Mouse (Mus musculus): ENCODE data around the gene Tiam2. TPM values are rescaled to one million over a fixed set of nuclear protein-coding genes. Genes with fewer than 3 reads are reported as not detected.

Gene Tiam2
- polyA plus RNA-seq, 1 experiment from 2014 or later, result 0.06 TPM

DNA sequence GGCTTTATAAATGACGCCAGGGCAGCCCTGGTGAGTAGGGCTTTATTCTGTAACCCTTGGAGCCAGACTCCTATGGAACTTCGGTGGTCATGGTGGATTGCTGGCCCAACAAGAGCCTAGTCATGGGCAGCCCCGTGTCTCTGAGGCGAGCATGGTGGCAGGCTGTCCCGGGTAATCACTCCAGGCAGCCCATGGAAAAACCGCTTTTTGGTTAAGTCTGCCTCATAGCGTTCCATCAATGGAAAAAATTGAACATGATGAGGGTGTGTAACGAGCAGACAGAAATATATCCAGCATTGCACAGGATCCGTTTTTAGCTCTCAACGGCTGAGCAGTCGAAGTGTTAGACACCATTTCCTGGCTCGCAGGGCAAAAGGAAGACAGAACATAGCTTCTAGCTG lies 70.5 kb downstream of the Tiam2 start:
- WGBS (ENCODE audit: missing documents), result 36% methylated on average over 12 of the region's 12 CpGs
- Histone ChIP-seq H3K27ac (no peak overlapping the region), H3K36me3 (ENCODE audit: inconsistent target) (no peaks in the 10 kb centered on the region), H3K4me3 (ENCODE audit: inconsistent target) (no peak overlapping the region), H3K79me2 (ENCODE audit: inconsistent target) (no peaks in the 10 kb centered on the region)

DNA sequence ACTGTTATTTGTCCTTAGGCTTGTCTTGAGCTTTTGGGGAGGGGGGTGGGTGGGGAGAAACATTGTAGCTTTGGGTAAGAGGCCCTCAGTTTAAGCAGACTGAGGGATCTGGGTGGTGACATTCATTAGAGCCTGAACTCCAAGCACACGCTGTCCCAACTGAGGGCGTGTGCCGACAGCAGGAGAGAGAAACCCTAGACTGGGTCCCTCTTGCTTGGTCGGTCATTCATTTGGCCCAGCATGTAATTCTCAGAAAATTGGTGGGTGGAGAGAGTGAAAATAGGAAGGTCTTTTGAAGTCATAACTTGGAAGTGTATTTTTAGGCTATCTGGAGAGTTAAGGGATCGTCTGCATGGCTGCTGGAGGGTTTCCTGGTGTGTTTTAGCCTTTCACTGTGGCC lies 71.5 kb downstream of the Tiam2 start:
- no peak overlapping the region for H3K4me3 ChIP-seq (ENCODE audit: inconsistent target)
- WGBS (ENCODE audit: missing documents), result 81% methylated on average over 5 of the region's 5 CpGs

DNA sequence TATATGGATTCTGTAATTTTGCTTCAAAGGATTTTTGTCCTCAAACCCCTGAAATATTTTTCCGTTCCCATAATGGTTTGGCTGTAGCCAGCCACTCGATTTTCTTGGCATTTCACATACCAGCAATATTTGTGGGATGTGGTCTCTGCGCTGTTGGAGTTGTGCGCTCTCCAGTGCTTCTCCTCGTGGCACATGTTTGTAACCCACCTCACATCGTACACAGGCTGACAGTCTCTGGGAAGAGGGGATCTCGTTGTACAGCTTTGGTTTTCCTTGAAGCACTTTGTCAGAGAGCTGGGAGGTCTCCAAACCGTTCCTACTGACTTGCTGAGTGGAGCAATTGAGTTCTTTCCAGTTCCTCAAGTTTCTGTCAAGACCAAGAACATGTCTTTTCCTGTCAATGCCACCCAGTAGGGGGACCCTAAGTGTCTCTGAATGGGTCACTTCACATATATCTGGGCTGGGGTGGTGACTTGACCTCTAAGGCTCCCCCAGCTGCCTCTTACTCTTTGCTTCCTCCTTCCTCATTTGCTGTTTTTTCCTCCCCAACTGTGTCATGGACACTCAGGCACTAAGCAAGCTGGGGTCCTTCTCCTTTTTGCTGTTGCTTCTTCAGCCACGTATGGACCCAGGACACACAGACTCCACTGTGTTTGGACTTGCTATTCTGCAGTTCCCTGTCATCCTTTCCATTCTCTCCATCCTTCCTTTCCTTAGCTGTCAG lies 79.1 kb downstream of the Tiam2 start:
- Histone ChIP-seq H3K4me3 (ENCODE audit: inconsistent target) (no peak overlapping the region), H3K27ac (no peak overlapping the region), H3K36me3 (ENCODE audit: inconsistent target) (no peaks in the 10 kb centered on the region), H3K79me2 (ENCODE audit: inconsistent target) (no peaks in the 10 kb centered on the region)
- 74% methylated on average over 9 of the region's 9 CpGs for WGBS (ENCODE audit: missing documents)

More for the DNA sequence above, 71.5 kb downstream of the Tiam2 start:
- no peaks in the 10 kb centered on the region for H3K79me2 ChIP-seq (ENCODE audit: inconsistent target)
- no peak overlapping the region for H3K27ac ChIP-seq
- no peaks in the 10 kb centered on the region for H3K36me3 ChIP-seq (ENCODE audit: inconsistent target)

DNA sequence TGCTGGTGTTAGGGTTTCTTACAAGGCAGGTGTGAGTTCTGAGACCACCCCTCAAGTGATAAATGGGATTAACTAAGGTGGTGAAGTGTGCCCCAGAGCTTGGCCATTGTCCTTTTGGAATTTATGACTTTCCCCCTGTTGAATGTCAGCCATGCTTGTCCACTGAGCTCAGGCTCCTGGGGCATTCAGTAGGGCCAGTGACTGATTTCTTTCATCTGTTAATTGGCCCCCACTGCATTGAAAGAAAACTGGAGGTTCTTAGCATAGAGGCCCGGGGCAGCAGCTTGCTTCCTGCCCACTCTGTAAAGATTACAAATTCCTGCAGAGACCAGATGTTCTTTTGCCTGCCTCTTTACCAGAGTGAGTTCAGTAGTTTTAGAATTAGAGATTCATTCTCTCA lies 80.7 kb downstream of the Tiam2 start:
- no peak overlapping the region for H3K4me3 ChIP-seq (ENCODE audit: inconsistent target)
- H3K79me2 ChIP-seq (ENCODE audit: inconsistent target), result no peaks in the 10 kb centered on the region
- H3K36me3 ChIP-seq (ENCODE audit: inconsistent target), result no peaks in the 10 kb centered on the region
- no peak overlapping the region for H3K27ac ChIP-seq
- whole genome bisulfite sequencing (ENCODE audit: missing documents), result 36% methylated on average over 1 of the region's 1 CpGs

DNA sequence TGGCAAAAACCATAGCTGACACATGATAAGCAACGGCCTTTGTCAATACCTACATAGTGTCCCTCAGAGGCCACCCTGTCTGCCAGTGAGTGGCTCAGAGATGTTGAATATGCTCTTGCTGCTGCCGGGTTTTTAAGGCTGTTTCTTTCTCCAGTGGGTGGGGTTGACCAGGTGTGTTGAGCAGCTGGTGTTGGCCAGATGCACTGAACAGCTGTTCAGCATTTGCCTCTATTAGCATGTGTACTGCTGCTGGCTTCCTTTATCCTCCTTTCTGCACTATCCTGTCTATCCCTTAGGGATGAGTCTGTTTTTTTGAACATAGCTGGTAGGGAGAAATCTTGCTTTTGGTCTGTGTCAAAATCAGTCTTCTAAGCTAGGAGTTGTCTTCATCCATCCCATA lies 83.9 kb downstream of the Tiam2 start:
- no peak overlapping the region for H3K4me3 ChIP-seq (ENCODE audit: inconsistent target)
- no peaks in the 10 kb centered on the region for H3K79me2 ChIP-seq (ENCODE audit: inconsistent target)
- H3K36me3 ChIP-seq (ENCODE audit: inconsistent target), result no peaks in the 10 kb centered on the region
- WGBS (ENCODE audit: missing documents), result 91% methylated on average over 2 of the region's 2 CpGs
- no peak overlapping the region for H3K27ac ChIP-seq

DNA sequence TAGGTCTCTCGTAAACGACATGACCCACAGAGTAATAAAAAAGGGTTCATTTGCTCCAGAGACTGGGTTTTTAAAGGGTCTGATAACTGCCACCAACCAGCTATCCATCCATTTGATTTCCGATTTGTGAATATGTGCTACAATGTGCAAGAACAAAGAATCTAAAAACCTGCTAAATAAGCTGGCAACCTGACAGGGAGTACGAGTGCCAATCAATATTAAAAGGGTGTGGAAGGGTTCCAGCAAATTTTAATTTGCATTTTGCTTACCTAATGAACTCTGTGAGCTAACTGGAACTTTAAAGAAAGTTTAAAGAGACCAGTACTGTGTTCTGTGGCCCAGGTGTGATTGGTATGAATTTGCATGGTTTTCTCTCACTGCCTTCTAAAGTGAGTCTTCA lies 86.4 kb downstream of the Tiam2 start:
- H3K79me2 ChIP-seq (ENCODE audit: inconsistent target), result no peaks in the 10 kb centered on the region
- no peak overlapping the region for H3K4me3 ChIP-seq (ENCODE audit: inconsistent target)
- H3K36me3 ChIP-seq (ENCODE audit: inconsistent target), result no peaks in the 10 kb centered on the region
- no peak overlapping the region for H3K27ac ChIP-seq
- 88% methylated on average over 4 of the region's 4 CpGs for WGBS (ENCODE audit: missing documents)

DNA sequence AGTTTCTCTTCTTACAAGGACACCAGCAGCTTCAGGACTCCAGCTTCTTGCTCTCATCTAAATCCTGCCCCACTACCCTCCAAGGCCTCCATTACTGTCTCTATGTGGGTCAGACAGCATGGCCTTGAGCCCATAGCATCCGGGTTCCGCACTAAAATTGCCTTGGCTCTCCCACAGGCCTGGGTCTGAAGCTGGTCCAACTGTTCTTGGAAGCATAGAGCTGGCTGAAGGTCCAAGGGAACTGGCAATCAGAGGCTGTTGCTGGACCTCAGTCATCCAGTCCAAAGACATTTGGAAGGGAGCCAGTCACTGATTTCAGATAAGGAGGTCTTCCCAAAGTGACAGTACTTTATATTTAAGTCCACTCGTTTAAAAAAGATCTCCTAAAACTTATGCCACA lies 89.2 kb downstream of the Tiam2 start:
- no peaks in the 10 kb centered on the region for H3K36me3 ChIP-seq (ENCODE audit: inconsistent target)
- H3K4me3 ChIP-seq (ENCODE audit: inconsistent target), result no peak overlapping the region
- no peak overlapping the region for H3K27ac ChIP-seq
- no peaks in the 10 kb centered on the region for H3K79me2 ChIP-seq (ENCODE audit: inconsistent target)
- WGBS (ENCODE audit: missing documents), result 91% methylated on average over 3 of the region's 3 CpGs

DNA sequence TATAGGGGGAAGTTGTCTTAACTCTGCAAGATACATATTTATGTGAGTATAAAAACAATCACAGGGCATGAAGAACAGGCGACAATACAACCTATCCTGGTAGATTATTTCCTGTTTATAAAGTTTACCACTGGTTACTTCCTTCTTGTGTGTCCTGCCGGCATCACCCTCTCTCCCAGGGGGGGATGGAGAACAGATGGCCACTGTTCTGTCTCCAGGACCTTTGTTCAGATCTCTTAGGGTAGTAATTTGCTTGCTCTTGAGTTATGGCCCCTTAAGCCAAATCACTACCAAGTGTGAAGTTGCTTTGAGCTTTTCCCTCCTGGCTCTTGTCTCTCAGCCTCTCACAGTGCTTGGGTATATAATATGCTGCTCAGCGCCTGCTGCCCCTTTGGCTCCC lies 90.0 kb downstream of the Tiam2 start:
- no peak overlapping the region for H3K27ac ChIP-seq
- H3K79me2 ChIP-seq (ENCODE audit: inconsistent target), result no peaks in the 10 kb centered on the region
- 56% methylated on average over 3 of the region's 3 CpGs for WGBS (ENCODE audit: missing documents)
- H3K4me3 ChIP-seq (ENCODE audit: inconsistent target), result no peak overlapping the region
- no peaks in the 10 kb centered on the region for H3K36me3 ChIP-seq (ENCODE audit: inconsistent target)

DNA sequence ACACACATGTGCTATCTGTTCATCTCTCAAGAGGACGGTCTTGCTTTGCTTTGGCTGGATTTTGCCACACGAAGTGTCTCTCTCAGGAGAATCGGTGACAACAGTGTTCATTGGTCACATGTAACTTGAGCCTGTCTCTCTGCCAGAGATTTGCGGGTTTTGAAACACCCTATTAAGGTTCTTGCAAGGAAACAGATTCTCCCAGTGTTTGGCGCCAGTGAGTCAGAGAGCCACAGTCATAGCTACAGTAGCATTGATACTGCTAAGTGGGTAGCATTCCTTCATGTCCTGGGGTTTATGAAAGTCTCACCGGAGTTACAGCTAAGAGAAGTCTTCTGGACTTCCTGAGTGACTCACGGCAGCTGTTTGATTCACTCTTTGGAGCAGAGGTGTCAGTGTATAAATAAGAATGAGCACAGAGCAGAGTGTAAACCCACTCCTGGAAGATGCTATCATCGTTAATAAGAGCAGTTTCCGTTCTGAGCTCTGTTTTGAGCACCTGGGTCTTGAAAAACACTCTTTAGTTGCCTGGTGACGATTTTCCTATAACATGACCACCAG lies 93.1 kb downstream of the Tiam2 start:
- Histone ChIP-seq H3K36me3 (ENCODE audit: inconsistent target) (no peaks in the 10 kb centered on the region), H3K4me3 (ENCODE audit: inconsistent target) (no peak overlapping the region), H3K27ac (no peak overlapping the region), H3K79me2 (ENCODE audit: inconsistent target) (no peaks in the 10 kb centered on the region)
- WGBS (ENCODE audit: missing documents), result 83% methylated on average over 10 of the region's 10 CpGs

DNA sequence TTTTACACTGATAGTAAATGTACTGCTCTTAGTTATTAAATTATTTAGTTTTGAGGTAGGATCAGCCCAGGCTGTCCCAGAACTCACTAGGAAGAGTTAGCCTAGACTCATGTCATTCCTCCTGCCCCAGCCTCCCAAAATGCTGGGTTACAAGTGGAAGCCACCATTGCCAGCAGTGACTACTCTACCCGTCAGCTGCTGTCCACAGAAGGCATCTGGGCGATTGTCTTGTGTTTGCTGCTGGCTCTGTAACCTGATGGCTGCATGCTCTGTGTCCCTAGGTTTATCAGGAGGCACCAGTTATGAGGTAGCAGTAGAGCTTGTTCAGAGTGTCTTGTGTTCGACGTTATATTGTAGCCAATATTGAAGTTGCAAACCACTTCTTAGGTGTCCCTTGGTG lies 93.8 kb downstream of the Tiam2 start:
- Histone ChIP-seq H3K79me2 (ENCODE audit: inconsistent target) (no peaks in the 10 kb centered on the region), H3K4me3 (ENCODE audit: inconsistent target) (no peak overlapping the region), H3K27ac (no peak overlapping the region), H3K36me3 (ENCODE audit: inconsistent target) (no peaks in the 10 kb centered on the region)
- WGBS (ENCODE audit: missing documents), result 97% methylated on average over 4 of the region's 4 CpGs

DNA sequence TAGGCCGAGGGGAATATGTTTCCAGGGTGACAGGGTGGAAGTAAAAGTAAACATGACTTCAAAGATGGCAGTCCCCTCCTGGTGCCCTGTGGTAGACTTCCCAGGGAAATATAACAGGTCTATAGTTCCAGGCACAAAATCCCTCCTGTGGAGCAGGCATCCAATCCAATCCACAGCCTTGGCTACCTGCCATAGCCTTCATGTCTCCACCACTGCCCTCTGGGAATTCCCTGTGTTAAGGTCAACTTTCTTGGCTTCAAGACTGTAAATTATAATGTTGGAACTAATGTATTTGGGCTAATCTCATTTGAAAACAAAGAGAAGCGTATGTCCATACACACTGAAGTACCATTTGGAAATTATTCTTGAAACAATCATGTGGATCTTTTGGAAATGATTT lies 97.0 kb downstream of the Tiam2 start:
- no peaks in the 10 kb centered on the region for H3K79me2 ChIP-seq (ENCODE audit: inconsistent target)
- no peaks in the 10 kb centered on the region for H3K36me3 ChIP-seq (ENCODE audit: inconsistent target)
- WGBS (ENCODE audit: missing documents), result 89% methylated on average over 2 of the region's 2 CpGs
- H3K27ac ChIP-seq, result no peak overlapping the region
- no peak overlapping the region for H3K4me3 ChIP-seq (ENCODE audit: inconsistent target)

DNA sequence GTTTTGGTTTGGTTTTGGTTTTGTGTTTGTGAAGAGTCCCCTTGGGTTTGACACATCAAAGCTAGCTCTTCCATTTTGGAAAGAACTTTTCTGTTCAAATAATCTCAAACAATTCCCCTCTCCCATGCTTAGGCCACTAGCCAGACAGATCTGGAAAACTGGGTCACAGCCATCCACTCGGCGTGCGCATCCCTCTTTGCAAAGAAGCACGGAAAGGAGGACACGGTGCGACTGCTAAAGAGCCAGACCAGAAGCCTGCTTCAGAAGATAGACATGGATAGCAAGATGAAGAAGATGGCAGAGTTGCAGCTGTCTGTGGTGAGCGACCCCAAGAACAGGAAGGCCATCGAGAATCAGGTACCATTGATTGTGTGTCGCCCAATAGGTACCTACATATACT lies 102.3 kb downstream of the Tiam2 start:
- 96% methylated on average over 9 of the region's 9 CpGs for WGBS (ENCODE audit: missing documents)
- Histone ChIP-seq H3K79me2 (ENCODE audit: inconsistent target) (no peaks in the 10 kb centered on the region), H3K27ac (no peak overlapping the region), H3K4me3 (ENCODE audit: inconsistent target) (no peak overlapping the region), H3K36me3 (ENCODE audit: inconsistent target) (no peaks in the 10 kb centered on the region)

DNA sequence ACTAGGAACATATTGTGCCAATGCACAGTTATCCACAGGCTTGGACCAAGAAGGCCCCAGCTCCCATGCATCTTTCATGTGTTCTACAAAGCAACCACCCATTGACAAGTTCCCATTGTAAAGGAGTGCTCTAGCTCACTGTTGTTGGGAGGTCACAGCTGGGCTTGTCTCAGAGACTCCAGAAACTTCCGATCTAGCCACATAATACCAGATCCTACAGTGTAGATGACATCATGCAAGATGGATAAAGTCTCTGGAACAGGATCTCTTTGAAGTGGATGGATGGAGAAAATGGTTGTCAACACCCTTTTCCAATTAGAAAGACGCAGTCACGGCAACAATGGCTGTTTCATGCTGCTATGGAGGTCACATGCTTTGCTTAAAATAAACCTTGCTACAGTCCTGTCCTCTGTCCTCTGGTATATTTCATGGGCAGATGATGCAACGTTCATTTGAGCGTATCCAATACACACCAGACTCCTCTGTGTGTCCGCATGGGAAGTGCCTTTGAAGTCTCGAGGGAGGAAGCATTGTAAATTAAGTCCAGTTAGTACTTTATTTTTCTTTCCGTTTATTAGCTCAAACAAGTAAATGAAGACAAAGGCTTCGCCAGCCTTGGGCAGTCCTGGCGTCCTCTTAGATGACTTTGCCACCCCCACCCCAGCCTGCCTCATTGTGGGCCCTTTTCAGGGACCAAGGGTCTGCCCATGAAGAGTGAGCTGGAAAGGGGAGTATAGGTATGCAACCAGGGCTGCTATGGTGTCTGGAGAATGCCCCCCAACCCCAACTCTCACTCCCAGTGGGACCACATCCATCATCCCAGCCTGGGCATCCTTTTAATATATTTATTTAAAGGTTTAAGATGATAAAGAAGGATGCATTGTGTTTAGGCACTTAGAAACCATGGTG lies 106.5 kb downstream of the Tiam2 start:
- H3K4me3 ChIP-seq (ENCODE audit: inconsistent target), result no peak overlapping the region
- no peaks in the 10 kb centered on the region for H3K36me3 ChIP-seq (ENCODE audit: inconsistent target)
- H3K79me2 ChIP-seq (ENCODE audit: inconsistent target), result no peaks in the 10 kb centered on the region
- WGBS (ENCODE audit: missing documents), result 92% methylated on average over 10 of the region's 10 CpGs
- no peak overlapping the region for H3K27ac ChIP-seq

DNA sequence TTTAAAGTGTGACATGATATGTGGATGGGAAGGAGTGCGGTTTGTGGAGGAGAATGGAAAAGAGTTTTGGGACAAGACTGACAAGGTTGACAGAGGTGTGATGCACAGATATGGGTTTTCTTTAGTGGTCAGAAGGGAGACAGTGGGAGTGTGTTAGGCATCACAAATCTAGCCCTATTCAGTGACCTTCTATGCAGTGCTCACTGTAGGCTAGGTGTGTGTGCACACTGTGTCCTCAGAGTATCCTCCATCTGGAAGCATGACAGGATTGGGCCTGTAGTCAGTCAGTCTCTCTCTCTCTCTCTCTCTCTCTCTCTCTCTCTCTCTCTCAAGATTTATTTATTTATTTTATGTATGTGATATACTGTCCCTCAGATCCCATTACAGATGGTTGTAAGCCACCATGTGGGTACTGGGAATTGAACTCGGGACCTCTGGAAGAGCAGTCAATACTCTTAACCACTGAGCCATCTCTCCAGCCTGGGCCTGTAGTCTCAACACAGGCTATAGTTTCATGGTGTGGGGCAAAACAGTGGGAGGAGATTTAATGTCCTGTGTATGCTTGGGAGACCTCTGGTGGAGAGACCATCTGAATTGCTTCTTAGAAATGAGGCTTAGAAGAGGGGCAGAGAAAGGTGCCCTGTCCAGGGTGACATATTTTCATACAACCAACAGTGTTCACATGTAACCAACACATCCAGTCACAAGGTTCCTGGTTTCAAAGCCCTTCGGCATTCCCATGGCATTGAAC lies 107.3 kb downstream of the Tiam2 start:
- Histone ChIP-seq H3K79me2 (ENCODE audit: inconsistent target) (no peaks in the 10 kb centered on the region), H3K36me3 (ENCODE audit: inconsistent target) (no peaks in the 10 kb centered on the region), H3K4me3 (ENCODE audit: inconsistent target) (no peak overlapping the region), H3K27ac (no peak overlapping the region)
- WGBS (ENCODE audit: missing documents), result 86% methylated on average over 3 of the region's 3 CpGs

Measured in macrophage (primary cell).